Mouse (Mus musculus) olfactory bulb, adult 2 months (tissue): ENCODE results near the gene Impg2.

Experiments used
- CTCF ChIP-seq: fragments of 200-500 bp; IDR thresholded peaks from 2 replicates; pipeline ENCODE4 v1.5.1; 2012; ENCODE audit warnings: low read depth, mild to moderate bottlenecking, low read length, moderate library complexity; ENCODE audit not compliant: insufficient read depth
- POLR2A ChIP-seq: fragments of 200-500 bp; IDR thresholded peaks from 2 replicates; pipeline ENCODE4 v1.6.1; 2012; ENCODE audit warnings: mild to moderate bottlenecking, low read depth, low read length, moderate library complexity; ENCODE audit not compliant: insufficient read depth

DNA sequence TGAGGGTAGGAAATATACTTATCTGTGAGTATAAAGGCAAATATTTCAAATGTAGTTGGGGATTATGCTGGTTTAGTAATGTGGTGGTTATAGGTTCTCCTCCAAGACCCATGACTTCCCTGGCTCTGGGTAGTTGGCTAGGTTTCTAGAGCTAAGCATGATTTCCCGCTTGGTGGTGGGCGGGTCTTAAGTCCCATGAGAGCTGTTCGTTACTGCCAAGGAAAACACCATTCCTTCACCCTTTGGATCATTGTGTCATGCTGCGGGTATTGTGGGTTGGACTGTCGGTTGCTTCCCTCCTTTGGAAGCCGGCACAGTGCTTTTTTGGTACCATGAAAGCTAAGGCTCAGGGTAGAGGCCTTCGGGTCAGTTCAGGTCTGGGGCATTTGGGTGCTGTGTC is 40.6 kb upstream of the Impg2 start:
- TF ChIP-seq CTCF = no peak
- TF ChIP-seq POLR2A = no peak
